Mouse (Mus musculus) urinary bladder, adult 2 months (tissue): Measurements from ENCODE around the gene Tfec. TPM values are rescaled to one million over a fixed set of nuclear protein-coding genes. Genes with fewer than 3 reads are reported as not detected.

Experiments used
- DNase-seq: peaks from one replicate; pipeline ENCODE4 v3.0.0; 2022; ENCODE audit warnings: low spot score
- polyA plus RNA-seq: library from polyadenylated mRNA; depleted of rRNA; stranded (reverse); fragments of >200 nt; gene quantifications from 2 replicates; pipeline ENCODE4 v1.2.3, GENCODE M21; 2012; rRNA removed

Gene Tfec
- polyA plus RNA-seq, 1 experiment: 3.0 TPM

GRCm38 (mm10) chr6:16794036-16794435, 104.2 kb downstream of the Tfec start:
- no peak for DNase-seq

DNA sequence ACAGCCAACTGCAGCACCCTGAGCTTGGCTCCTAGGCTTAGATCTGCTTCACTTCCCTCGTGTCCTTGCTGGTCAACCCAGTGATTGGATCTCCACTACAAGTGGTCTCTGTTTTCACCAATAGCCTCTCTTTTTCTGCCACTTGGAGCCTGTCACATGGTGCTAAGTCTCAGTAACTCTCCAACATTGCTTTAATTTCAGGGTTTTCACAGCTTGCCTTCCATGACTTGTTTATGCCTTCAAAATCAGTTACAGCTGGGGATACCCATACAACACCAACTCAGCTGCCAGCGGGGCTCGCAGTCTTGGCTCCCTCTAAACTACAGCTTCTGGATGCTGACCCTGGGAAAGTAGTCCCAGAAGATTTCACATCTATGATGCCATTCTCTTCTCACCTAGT, 113.1 kb downstream of the Tfec start:
- DNase-seq: no peak

Other genes with a start within 250 kb of the Tfec start
- gene Tes, start 166.7 kb upstream of the Tfec start, polyA plus RNA-seq: 104 and 117 TPM in 2 replicates